Mouse (Mus musculus): ENCODE data around the gene Pla2g2d.

- TF ChIP-seq CTCF (IDR thresholded peaks at IDR 0.05; ENCODE audit: control insufficient read depth, insufficient read depth, low read length) (no peak), POLR2A (IDR thresholded peaks at IDR 0.05; ENCODE audit: borderline replicate concordance, control insufficient read depth, low read depth, low read length) (no peak)
Measured at GRCm38 (mm10) chr4:138755439-138755838, 20.1 kb upstream of the Pla2g2d start.

Measured in bone marrow, adult 2 months (tissue).